Comparison of ENCODE assay signal across 8 mouse cellular contexts in the genomic region with DNA sequence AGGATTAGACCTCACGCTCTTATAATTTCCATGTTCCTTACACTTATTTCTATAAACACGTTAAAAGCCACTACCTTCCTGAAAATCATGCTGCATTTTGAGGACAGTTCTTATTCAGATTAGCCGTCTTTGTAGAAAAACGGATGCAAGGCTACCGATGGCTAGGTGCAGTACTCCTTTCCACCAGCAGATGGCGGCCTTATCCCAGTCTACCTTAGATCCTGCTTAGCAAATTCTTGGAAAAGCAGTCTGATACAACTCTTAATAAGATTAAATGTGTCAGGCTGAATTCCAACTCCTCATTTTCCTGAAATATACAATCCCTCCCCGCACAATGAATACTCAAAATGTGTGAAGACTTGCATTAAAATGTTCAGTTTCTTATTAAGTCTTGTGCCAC.
DNase-seq lines count a peak whose midpoint lies in the region; ATAC-seq lines count a peak whose summit lies in the region.

No protein-coding gene starts in this region.

- ATAC-seq in liver, embryonic 12.5 days, result no peak
- ATAC-seq in forebrain, embryonic 16.5 days, result peak; percentile 32
- no peak for ATAC-seq in limb, embryonic 12.5 days (ENCODE audit: insufficient number of reproducible peaks, insufficient read depth, low FRiP score, low TSS enrichment, low read depth)
- no peak for ATAC-seq in neural tube, embryonic 11.5 days (ENCODE audit: insufficient read depth, low FRiP score, low TSS enrichment)

- no peaks in the 10 kb centered on the region for H3K36me3 ChIP-seq in liver, embryonic 12.5 days
- no peaks in the 10 kb centered on the region; the same call in 1 of the 2 replicates for H3K36me3 ChIP-seq in forebrain, embryonic 16.5 days (ENCODE audit: control insufficient read depth, insufficient read depth)
- peaks cover 71% of the 10 kb centered on the region for H3K36me3 ChIP-seq in limb, embryonic 12.5 days
- H3K36me3 ChIP-seq in neural tube, embryonic 11.5 days (ENCODE audit: control insufficient read depth, insufficient read depth, low read length), result peaks cover 16% of the 10 kb centered on the region

- WGBS in liver, embryonic 12.5 days (ENCODE audit: insufficient replicate concordance), result 7% methylated on average over 7 of the region's 7 CpGs
- 4% methylated on average over 7 of the region's 7 CpGs for WGBS in forebrain, embryonic 16.5 days
- WGBS in limb, embryonic 12.5 days, result 10% methylated on average over 7 of the region's 7 CpGs
- 13% methylated on average over 7 of the region's 7 CpGs for WGBS in neural tube, embryonic 11.5 days

- no peaks in the 10 kb centered on the region for H3K9me3 ChIP-seq in liver, embryonic 12.5 days (replicated peaks)
- H3K9me3 ChIP-seq in forebrain, embryonic 16.5 days (ENCODE audit: control insufficient read depth, low read length), result no peaks in the 10 kb centered on the region
- no peaks in the 10 kb centered on the region for H3K9me3 ChIP-seq in limb, embryonic 12.5 days
- no peaks in the 10 kb centered on the region for H3K9me3 ChIP-seq in neural tube, embryonic 11.5 days (ENCODE audit: control insufficient read depth, low read length)

- H3K9ac ChIP-seq in liver, embryonic 12.5 days, result no peak overlapping the region
- H3K9ac ChIP-seq in forebrain, embryonic 16.5 days (replicated peaks; ENCODE audit: low read depth, low read length), result no peak overlapping the region
- no peak overlapping the region for H3K9ac ChIP-seq in limb, embryonic 12.5 days (replicated peaks)
- H3K9ac ChIP-seq in neural tube, embryonic 11.5 days (ENCODE audit: low read length), result no peak overlapping the region

- no peak overlapping the region for H3K27ac ChIP-seq in liver, embryonic 12.5 days
- H3K27ac ChIP-seq in forebrain, embryonic 16.5 days (ENCODE audit: low read length), result no peak overlapping the region
- peak overlapping the region; percentile 70; the same call in 1 of the 2 replicates for H3K27ac ChIP-seq in limb, embryonic 12.5 days
- no peak overlapping the region for H3K27ac ChIP-seq in neural tube, embryonic 11.5 days (ENCODE audit: low read depth, low read length)

- H3K4me2 ChIP-seq in liver, embryonic 12.5 days, result no peak overlapping the region
- no peak overlapping the region for H3K4me2 ChIP-seq in forebrain, embryonic 16.5 days (ENCODE audit: low read length)
- no peak overlapping the region for H3K4me2 ChIP-seq in limb, embryonic 12.5 days
- no peak overlapping the region for H3K4me2 ChIP-seq in neural tube, embryonic 11.5 days (ENCODE audit: low read depth)

- no peak overlapping the region for H3K4me3 ChIP-seq in liver, embryonic 12.5 days
- H3K4me3 ChIP-seq in forebrain, embryonic 16.5 days (replicated peaks; ENCODE audit: low read length), result no peak overlapping the region
- H3K4me3 ChIP-seq in limb, embryonic 12.5 days (replicated peaks), result no peak overlapping the region
- H3K4me3 ChIP-seq in neural tube, embryonic 11.5 days (ENCODE audit: low read depth, low read length), result no peak overlapping the region

- peak; percentile 66 for DNase-seq in liver
- peak; percentile 51 for DNase-seq in c-Kit-positive CD71-positive TER-119-positive erythroid progenitor cells, embryonic 14.5 days (ENCODE audit: low spot score)
- peak; percentile 85 for DNase-seq in kidney, adult 9 months
- peak; percentile 82 for DNase-seq in neural tube, embryonic 11.5 days (ENCODE audit: low spot score)
- peak; percentile 61 for DNase-seq in thymus, postnatal 0 days (ENCODE audit: low spot score)

- H3K27me3 ChIP-seq in liver, embryonic 12.5 days (replicated peaks), result peaks cover 20% of the 10 kb centered on the region; the same call in 1 of the 2 replicates
- no peaks in the 10 kb centered on the region for H3K27me3 ChIP-seq in forebrain, embryonic 16.5 days (replicated peaks; ENCODE audit: control insufficient read depth, insufficient read depth, low read length)
- 0 out of 2 replicates have a peak, but pooled peaks cover 3% of the 10 kb centered on the region for H3K27me3 ChIP-seq in limb, embryonic 12.5 days
- H3K27me3 ChIP-seq in neural tube, embryonic 11.5 days (ENCODE audit: control insufficient read depth, insufficient read depth, low read length), result no peaks in the 10 kb centered on the region

- no peaks in the 10 kb centered on the region for H3K4me1 ChIP-seq in liver, embryonic 12.5 days
- peaks cover 15% of the 10 kb centered on the region for H3K4me1 ChIP-seq in forebrain, embryonic 16.5 days (replicated peaks; ENCODE audit: control insufficient read depth, insufficient read depth, low read length)
- peaks cover 12% of the 10 kb centered on the region; the same call in 1 of the 2 replicates for H3K4me1 ChIP-seq in limb, embryonic 12.5 days (replicated peaks)
- H3K4me1 ChIP-seq in neural tube, embryonic 11.5 days (ENCODE audit: control insufficient read depth, insufficient read depth, low read length), result no peaks in the 10 kb centered on the region
